Mouse (Mus musculus): ENCODE measurements around the gene Dgcr8.

DNA sequence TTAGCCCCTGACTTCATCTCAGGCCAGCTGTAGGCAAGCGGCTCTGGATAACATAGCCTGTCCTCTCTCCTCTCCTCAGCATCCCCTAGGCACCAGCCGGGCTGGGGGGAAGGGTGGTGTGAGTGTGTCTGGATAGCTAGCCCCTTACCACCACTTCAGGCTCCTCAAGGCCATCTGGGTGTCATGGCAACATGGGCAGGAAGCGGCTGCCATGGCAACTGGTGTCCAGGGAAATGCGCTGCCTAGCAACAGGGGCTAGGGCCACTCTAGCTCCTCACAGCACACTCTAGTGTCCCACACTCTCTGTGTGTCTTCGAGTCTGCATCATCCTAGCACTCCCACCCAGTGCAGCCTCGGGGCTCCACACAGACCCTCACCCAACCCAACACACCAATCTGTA, 75.4 kb downstream of the Dgcr8 start:
- TF ChIP-seq CTCF (IDR thresholded peaks at IDR 0.05; ENCODE audit: borderline replicate concordance, extremely low read depth, insufficient read depth, insufficient read length): no peak
- TF ChIP-seq POLR2A (IDR thresholded peaks at IDR 0.05; ENCODE audit: borderline replicate concordance, extremely low read depth, insufficient read depth, insufficient read length, poor library complexity, severe bottlenecking): no peak

All from brain, embryonic 14.5 days (tissue).